Mouse (Mus musculus): ENCODE measurements around the gene Ovch2. TPM values are rescaled to one million over a fixed set of nuclear protein-coding genes. Genes with fewer than 3 reads are reported as not detected.

Ovch2 gene
- polyA plus RNA-seq, 1 experiment from 2014 or later, result not detected

Other genes with a start within 250 kb of the Ovch2 start
- gene Olfml1, start 233.8 kb downstream of the Ovch2 start, polyA plus RNA-seq (2014; fragmentation: Nextera tagmentation; extraction: Ambion mirVana), result 0.28 and 4.6 TPM in 2 replicates
- gene Ppfibp2, start 206.0 kb downstream of the Ovch2 start, polyA plus RNA-seq (2014; fragmentation: Nextera tagmentation; extraction: Ambion mirVana), result 2.0 and 2.3 TPM in 2 replicates
- gene 5330417H12Rik, start 176.0 kb downstream of the Ovch2 start, polyA plus RNA-seq (2014; fragmentation: Nextera tagmentation; extraction: Ambion mirVana), result not detected in 2 replicates
- 0.29 TPM in 1 of 2 replicates, not detected in the other for gene Cyb5r2, start 43.2 kb downstream of the Ovch2 start, polyA plus RNA-seq (2014; fragmentation: Nextera tagmentation; extraction: Ambion mirVana)
- gene Olfr467, start 11.1 kb upstream of the Ovch2 start, polyA plus RNA-seq (2014; fragmentation: Nextera tagmentation; extraction: Ambion mirVana), result not detected in 2 replicates
- not detected in 2 replicates for gene Olfr469, start 24.3 kb upstream of the Ovch2 start, polyA plus RNA-seq (2014; fragmentation: Nextera tagmentation; extraction: Ambion mirVana)
- not detected in 2 replicates for gene Olfr470, start 46.3 kb upstream of the Ovch2 start, polyA plus RNA-seq (2014; fragmentation: Nextera tagmentation; extraction: Ambion mirVana)
- gene Olfr472, start 96.7 kb upstream of the Ovch2 start, polyA plus RNA-seq (2014; fragmentation: Nextera tagmentation; extraction: Ambion mirVana), result not detected in 2 replicates
- not detected in 2 replicates for gene Olfr473, start 129.2 kb upstream of the Ovch2 start, polyA plus RNA-seq (2014; fragmentation: Nextera tagmentation; extraction: Ambion mirVana)
- gene Olfr474, start 153.4 kb upstream of the Ovch2 start, polyA plus RNA-seq (2014; fragmentation: Nextera tagmentation; extraction: Ambion mirVana), result not detected in 2 replicates
- not detected in 2 replicates for gene Olfr476, start 163.6 kb upstream of the Ovch2 start, polyA plus RNA-seq (2014; fragmentation: Nextera tagmentation; extraction: Ambion mirVana)
- not detected in 2 replicates for gene Olfr477, start 185.5 kb upstream of the Ovch2 start, polyA plus RNA-seq (2014; fragmentation: Nextera tagmentation; extraction: Ambion mirVana)
- gene Olfr478, start 232.8 kb upstream of the Ovch2 start, polyA plus RNA-seq (2014; fragmentation: Nextera tagmentation; extraction: Ambion mirVana), result not detected in 2 replicates
- gene Olfr479, start 249.5 kb upstream of the Ovch2 start, polyA plus RNA-seq (2014; fragmentation: Nextera tagmentation; extraction: Ambion mirVana), result not detected in 2 replicates

Data from neural tube, embryonic 14.5 days (tissue).